In the genomic region with DNA sequence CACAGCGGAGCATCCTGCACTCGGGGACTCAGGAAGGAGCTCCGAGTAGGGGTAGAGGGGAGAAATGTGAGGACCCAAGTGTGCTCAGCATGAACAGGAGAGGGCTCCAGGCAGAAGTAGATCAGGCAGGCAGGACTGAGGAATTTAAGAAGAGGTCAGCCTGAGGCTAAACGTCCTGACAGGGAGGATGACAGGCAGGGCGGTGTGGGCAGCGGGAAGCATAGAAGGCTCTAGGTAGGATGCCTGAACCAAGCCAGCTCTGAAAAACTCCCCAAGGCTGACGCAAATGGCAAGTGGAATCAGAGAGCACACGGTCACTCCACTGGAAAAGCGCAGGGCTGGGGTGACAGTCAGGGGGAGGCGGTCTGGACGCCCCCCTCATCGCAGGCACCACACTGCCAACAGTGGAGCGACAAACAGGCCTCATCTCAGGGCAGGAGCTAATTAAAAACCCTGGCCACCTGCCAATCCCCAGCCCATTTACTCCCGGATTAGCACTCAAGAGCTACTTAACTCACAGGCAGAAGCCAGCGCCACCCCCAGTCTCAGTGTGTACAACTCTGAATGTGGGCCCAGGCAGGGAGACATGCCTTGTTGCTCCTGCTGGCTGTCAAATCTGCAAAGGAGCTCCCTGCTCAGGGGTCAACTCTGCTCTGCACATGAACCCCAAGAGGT, we compare ENCODE assay signal across 8 mouse cellular contexts. TPM values are rescaled to one million over a fixed set of nuclear protein-coding genes. Genes with fewer than 3 reads are reported as not detected.
A peak's percentile ranks its signal among the peaks of the same experiment; 100 is the strongest.
DNase-seq lines count a peak whose midpoint lies in the region; ATAC-seq lines count a peak whose summit lies in the region.
"Had no signal": no experiment of that assay in that cellular context is flagged by ENCODE, and none has a peak within 500 bp of the region (broad histone marks: within the 10 kb centered on the region; RNA-seq: fewer than 3 reads in every experiment).

No protein-coding gene starts in this region.

- H3K27ac ChIP-seq in heart, embryonic 11.5 days (ENCODE audit: low read depth, low read length) = peak overlapping the region; percentile 0; the same call in 1 of the 2 replicates
- 0 out of 2 replicates have a peak overlapping the region, but pooled peaks have one; percentile 4 for H3K27ac ChIP-seq in midbrain, embryonic 15.5 days

- no peaks in the 10 kb centered on the region for H3K36me3 ChIP-seq in heart, embryonic 11.5 days (ENCODE audit: control insufficient read depth, insufficient read depth, low read length)
- no peaks in the 10 kb centered on the region for H3K36me3 ChIP-seq in midbrain, embryonic 15.5 days (replicated peaks)
- H3K36me3 ChIP-seq: liver, embryonic 15.5 days had no signal

- no peak overlapping the region for H3K9ac ChIP-seq in heart, embryonic 11.5 days (ENCODE audit: low read depth, low read length)
- H3K9ac ChIP-seq in midbrain, embryonic 15.5 days = peak overlapping the region; percentile 18; the same call in 1 of the 2 replicates
- H3K9ac ChIP-seq: liver, embryonic 15.5 days had no signal

- ATAC-seq in heart, embryonic 11.5 days (replicated peaks; ENCODE audit: insufficient number of reproducible peaks, low FRiP score, low TSS enrichment) = peak; percentile 50
- ATAC-seq in midbrain, embryonic 15.5 days (replicated peaks) = peak; percentile 79
- no peak for ATAC-seq in megakaryocyte-erythroid progenitor cell, adult 5-6 weeks (replicated peaks; ENCODE audit: low FRiP score, low TSS enrichment, poor library complexity, severe bottlenecking)

- no peak overlapping the region for H3K4me3 ChIP-seq in heart, embryonic 11.5 days (ENCODE audit: low read depth, low read length)
- no peak overlapping the region for H3K4me3 ChIP-seq in midbrain, embryonic 15.5 days
- H3K4me3 ChIP-seq: liver, embryonic 15.5 days had no signal

- H3K9me3 ChIP-seq in heart, embryonic 11.5 days (replicated peaks; ENCODE audit: control insufficient read depth, low read length) = no peaks in the 10 kb centered on the region
- no peaks in the 10 kb centered on the region for H3K9me3 ChIP-seq in midbrain, embryonic 15.5 days
- H3K9me3 ChIP-seq: liver, embryonic 15.5 days had no signal

- peaks cover 14% of the 10 kb centered on the region for H3K4me1 ChIP-seq in heart, embryonic 11.5 days (ENCODE audit: control insufficient read depth, insufficient read depth, low read length)
- H3K4me1 ChIP-seq in midbrain, embryonic 15.5 days = peaks cover 24% of the 10 kb centered on the region

- 0 out of 2 replicates have a peak, but pooled peaks cover 3% of the 10 kb centered on the region for H3K27me3 ChIP-seq in heart, embryonic 11.5 days (ENCODE audit: control insufficient read depth, insufficient read depth, low read length)
- peaks cover 2% of the 10 kb centered on the region; the same call in 1 of the 2 replicates for H3K27me3 ChIP-seq in midbrain, embryonic 15.5 days (replicated peaks)
- H3K27me3 ChIP-seq: liver, embryonic 15.5 days had no signal

- 29% methylated on average over 15 of the region's 15 CpGs for WGBS in heart, embryonic 11.5 days (ENCODE audit: insufficient replicate concordance)
- 15% methylated on average over 15 of the region's 15 CpGs for WGBS in midbrain, embryonic 15.5 days

- H3K4me2 ChIP-seq in heart, embryonic 11.5 days = peak overlapping the region; percentile 31; the same call in 1 of the 2 replicates
- H3K4me2 ChIP-seq in midbrain, embryonic 15.5 days = 0 out of 2 replicates have a peak overlapping the region, but pooled peaks have one; percentile 3
- H3K4me2 ChIP-seq: liver, embryonic 15.5 days had no signal

- peak; percentile 56 for DNase-seq in MN1 (ENCODE audit: low spot score)
- peak; percentile 67 for DNase-seq in brain, embryonic 18.5 days (ENCODE audit: low read depth, low spot score)
- DNase-seq in layer of hippocampus, adult 18-20 months (ENCODE audit: low spot score in 2 of 2) = peak; percentile 81 to 91
- DNase-seq in urinary bladder, postnatal 25 days (ENCODE audit: low spot score) = no peak

RNA-seq across cellular contexts. Expression of gene Nfam1, which starts 22.0 kb away (rescaled TPM):
- 1.6 and 1.7 TPM in 2 replicates for polyA plus RNA-seq in heart, embryonic 11.5 days (2014; fragmentation: Nextera tagmentation; extraction: Ambion mirVana)
- 1 to 10 TPM; 2.2 to 2.3 TPM for total RNA-seq in layer of hippocampus, adult 18-20 months (2021)
- 2.9 TPM in 2 replicates for polyA plus RNA-seq in midbrain, embryonic 15.5 days (2015; fragmentation: Nextera tagmentation; extraction: Ambion mirVana)
- 3.7 and 4.1 TPM in 2 replicates for total RNA-seq in megakaryocyte-erythroid progenitor cell, adult 5-6 weeks (2014; fragmentation: Nextera tagmentation)
- total RNA-seq in megakaryocyte-erythroid progenitor cell, adult 5-6 weeks (2017) = 2.7 and 6.9 TPM in 2 replicates

RNA-seq across cellular contexts. Expression of gene Tcf20, which starts 23.5 kb away (rescaled TPM):
- polyA plus RNA-seq in heart, embryonic 11.5 days (2014; fragmentation: Nextera tagmentation; extraction: Ambion mirVana) = 6.7 TPM in 2 replicates
- total RNA-seq in layer of hippocampus, adult 18-20 months (2021) = 100 to 1,000 TPM; 238 to 241 TPM
- polyA plus RNA-seq in midbrain, embryonic 15.5 days (2015; fragmentation: Nextera tagmentation; extraction: Ambion mirVana) = 15.1 and 15.9 TPM in 2 replicates
- 57.7 and 70.5 TPM in 2 replicates for total RNA-seq in megakaryocyte-erythroid progenitor cell, adult 5-6 weeks (2014; fragmentation: Nextera tagmentation)
- 87.5 and 106 TPM in 2 replicates for total RNA-seq in megakaryocyte-erythroid progenitor cell, adult 5-6 weeks (2017)
